Mouse (Mus musculus): ENCODE results near the gene Zcchc7.
"Not testable (repeated sequence)": the region's sequence is repeated elsewhere in the genome, so short reads cannot be mapped to it uniquely, and the experiment has no call there.

Zcchc7 gene

DNA sequence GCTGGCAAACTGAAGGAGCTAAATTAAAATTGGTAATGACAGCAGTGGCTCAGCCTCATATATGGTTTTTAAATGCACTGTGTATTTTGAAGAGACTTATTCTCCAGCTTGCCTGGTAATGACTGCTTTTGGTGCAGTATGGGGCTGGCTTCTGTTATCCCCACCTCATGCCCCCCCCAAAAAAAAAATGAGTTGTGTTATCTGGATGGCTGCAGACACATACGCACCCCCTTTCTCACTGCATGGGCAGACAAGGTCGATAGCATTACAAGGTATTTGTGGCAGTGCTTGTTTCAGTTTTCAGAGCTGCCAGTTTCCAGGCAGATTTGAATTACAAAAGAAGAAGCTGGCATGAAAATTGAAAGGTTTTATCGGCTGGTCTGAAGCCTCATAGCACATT, 162.2 kb downstream of the Zcchc7 start:
- DNase-seq = no peak

DNA sequence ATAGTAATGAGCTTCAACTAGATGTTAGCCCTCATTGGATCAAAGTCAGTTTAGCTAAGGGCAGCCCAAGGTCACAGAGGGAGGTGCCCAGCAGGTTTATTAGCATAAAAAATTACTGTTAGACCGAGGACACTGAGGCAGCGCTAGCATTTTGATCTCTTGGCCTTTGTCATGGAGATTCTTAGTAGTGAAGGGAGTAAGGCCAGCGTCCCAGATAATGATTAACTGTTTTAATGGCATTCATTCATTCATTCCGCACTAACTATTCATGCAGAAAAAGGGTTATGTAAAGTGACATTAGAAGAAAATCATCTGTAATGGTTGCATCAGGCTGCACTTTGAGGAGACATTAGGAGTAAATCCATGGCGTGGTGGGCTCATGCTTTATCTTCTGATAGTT, 165.2 kb downstream of the Zcchc7 start:
- peak; percentile 31 to 64 for DNase-seq

DNA sequence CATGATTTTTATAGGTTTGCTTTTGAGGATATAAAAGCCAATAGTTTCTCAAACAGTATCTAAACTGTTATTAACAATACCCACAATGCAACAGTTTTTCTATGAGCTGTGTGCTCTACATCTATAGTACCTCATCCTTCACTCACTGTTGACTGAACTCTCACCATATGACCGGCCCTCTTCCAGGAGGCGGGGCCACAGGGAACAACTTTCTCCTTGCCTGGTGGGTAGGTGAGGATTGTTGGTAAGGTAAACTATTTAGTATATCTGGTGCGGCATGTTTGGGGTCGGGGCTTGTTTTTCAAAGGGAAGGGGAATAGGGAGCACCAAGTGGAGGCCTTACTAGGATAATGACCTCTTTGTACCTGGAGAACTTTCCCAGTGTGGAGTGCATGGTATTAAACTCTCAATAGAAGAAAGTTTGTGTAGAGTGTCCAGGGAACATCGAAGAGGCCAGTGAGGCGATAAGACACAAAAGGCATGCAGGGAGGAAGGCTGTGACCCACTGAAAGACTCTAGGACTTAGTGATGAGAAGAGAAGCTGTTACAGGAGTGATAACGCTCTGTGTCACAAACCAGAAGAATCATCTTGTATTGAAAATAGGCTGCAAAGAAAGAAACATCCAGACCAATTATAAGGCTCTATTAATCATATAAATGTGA, 166.9 kb downstream of the Zcchc7 start:
- no peak for DNase-seq

DNA sequence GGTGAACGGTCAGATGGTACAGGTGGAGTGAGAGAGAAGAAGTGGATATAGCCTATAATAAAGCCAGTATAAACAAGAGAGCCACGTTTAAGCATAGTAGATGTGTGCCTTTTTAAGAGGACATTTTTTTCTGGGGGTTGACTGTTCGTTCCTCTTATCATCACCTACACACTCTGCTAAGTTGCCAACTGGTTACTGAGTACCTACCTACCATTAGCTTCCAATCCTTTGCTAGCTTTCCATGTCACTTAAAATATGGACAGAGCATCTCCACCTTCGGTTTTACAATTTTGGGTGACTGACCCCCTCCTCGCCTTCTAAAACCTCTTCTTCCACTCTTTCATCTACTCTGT, 167.4 kb downstream of the Zcchc7 start:
- no peak for DNase-seq

DNA sequence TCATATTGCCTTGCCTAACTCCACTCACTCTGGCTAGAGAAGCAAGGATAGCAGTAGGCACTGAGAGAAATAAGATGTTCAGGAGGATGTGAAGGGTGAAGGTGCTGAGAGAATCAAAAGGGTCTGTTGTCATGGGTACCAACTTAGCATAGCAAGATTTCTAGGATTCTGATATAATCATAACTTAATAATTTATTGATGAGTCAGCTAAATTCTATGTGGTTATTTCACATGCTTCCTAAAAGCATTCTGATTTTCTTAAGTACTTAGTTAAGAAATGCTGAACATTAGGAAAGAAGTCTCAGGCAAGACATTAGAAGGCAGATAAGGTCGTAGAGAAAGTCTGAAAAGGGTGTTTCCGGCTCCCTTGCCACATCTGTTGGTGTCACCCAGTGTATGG, 172.3 kb downstream of the Zcchc7 start:
- DNase-seq = no peak

DNA sequence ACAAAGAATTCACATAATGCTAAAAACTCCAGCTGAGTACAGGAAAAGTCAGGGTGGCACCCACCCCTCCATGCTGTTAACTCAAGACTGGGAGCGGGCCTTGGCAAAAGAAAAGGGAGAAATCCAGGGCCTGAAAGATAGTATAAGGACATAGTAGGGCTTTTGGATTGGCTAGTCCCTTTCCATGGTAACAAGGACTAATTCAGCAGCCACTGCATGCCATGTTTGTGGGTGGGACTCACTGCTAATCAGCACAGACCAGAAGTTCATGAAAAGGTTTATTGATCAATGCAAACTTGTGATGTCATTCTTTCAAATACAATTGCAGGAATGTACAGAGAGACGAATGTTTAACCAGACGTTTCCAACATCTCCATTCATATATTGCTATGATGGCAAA, 173.1 kb downstream of the Zcchc7 start:
- no peak for DNase-seq

DNA sequence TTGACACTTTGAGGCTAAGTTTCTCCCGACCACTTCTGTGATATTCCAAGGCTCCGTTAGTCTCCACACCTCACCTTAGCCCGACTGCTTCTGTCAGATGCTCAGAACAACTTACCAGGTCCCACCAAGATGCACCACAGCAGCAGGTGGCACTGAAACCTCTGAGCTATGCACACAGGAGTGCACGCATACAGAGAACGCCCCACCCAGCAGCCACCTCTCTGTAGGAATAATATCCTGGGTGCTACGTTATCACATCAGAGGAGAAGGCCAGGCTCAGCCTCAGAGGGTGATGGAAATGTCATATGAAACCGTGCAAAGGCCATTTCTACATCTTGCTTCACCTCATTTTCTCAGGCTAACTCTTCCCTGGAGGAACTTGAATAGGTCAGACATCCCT, 174.7 kb downstream of the Zcchc7 start:
- no peak for DNase-seq

DNA sequence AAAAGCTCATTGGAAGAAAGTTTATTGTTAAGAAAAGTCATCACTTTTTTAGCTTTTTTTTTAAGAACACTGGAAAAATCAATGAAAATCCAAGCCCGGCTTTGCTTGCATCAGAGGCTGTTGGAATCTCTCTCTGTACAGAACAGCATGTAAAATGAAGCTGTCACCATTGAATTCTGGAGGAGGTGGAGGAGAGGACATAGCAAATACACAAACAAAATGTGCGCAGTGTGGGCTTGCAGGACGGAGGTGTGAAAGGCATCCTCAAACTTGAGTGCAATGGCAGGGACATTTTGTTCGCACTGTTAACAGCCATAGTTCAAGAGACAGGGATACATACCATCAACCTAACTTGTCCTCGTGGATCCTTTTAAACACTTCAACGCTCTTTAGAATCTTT, 176.1 kb downstream of the Zcchc7 start:
- no peak for DNase-seq

DNA sequence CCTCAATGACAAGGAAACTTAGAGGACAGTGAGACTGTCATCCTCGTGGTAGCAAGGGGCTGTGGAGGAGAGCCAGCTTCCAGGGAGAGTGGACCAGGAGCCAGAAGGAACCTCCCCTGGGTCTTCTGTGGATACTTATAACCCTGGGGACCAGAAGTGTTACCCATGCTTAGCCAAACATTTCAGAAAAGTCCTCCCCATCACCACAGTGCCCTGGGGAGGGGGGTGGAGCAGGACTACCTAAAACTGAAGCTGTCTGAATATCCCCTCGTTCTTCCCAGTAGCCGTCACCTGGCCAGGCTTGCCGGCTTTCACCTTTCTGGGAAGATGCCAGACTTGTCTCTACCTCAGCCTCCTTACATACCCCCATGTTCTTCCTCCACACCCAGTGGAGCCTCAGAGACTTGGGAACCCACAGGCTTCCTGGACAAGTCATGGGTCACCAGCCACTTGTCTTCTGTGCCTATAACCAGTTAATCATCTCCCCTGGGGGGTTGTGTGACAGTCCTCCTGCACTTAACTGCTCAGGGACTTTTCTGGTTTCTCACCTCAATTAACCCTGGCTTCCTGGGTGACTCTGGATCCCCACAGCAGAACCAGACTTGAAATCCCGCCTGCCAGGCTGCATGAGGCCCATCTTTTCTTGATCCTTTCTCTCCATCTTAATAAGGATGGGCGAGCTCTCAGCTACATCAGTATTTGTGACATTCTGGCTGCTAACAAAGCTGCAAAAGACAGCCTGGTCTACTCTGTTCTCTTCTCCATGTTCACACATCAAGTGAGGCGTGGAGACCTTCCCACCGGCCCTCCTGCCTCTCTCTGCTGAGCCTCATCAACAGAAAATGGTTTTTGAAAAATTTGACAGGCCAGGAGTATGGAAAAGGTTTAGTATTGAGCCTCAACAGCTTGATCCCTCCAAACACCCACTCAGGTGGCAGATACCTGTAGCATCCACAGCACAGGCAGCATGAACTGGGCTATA, 183.0 kb downstream of the Zcchc7 start:
- peak in 1 of 2 experiments; percentile 16 for DNase-seq

DNA sequence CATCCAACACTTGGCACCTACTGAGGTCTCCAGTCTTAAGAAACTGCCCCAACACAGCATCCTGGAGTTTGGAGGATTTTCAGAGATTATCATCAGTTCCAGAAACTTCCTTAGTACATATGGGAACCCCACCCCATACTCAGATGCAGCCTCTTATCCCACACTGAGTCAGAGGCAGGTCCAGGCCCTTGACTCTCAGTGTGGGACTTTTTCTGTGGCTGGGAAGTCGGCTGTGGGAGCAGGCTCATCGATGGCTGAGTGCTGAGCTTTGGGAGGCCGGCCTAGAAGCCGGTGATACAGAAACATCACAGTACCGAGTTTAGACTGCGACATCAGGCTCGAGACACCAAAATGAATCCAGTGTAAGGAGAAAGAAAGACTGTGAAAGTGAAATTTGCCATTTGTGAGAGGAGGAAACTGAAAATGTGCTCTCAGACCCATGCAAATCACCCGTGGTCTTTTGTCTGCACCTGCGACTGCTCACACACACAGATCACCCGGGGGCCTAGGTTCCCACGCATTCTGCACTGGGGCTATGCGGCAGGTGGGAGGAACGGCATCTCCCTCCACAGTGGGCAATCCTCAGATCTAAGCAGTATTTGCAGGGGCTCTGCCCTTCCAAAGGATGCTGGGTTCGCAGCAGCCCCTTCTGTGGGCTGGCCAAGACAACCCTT, 184.0 kb downstream of the Zcchc7 start:
- no peak for DNase-seq

DNA sequence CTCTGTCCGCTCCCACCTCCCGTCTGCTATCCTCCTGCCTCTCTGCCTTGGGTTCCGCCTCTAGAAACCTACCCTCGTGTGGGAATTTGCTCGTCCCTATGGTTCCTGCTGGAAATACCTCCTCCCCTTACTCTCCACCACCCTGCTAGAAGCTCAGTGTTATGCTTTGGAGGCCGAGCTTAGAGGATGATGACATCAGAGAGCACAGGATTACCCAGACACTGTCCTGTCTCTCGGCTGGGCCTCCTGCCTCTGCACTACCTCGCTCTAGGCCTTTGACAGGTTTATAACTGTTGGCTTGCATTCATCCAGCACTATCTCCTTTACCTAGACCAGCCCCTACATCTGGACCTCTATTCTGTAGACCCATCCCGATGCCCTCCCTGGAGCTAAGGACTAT, 184.6 kb downstream of the Zcchc7 start:
- no peak for DNase-seq

DNA sequence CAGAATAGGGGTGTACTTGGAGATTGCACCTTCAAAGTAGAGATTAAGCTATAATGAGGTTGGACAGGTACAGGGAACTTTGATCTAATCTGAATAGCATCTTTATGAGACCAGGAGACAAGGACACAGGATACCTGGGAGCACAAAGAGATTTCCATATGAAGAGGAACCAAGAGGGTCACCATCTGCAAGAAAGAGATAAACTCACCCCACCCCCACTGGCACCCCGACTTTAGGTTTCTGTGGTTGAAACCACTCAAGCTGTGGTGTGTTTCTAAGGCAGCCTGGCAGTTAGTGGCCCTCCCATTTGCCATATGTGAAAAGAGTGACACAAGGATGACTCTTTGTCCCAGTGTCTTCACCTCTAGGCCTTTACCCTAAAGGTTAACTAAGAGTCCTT, 186.6 kb downstream of the Zcchc7 start:
- DNase-seq = no peak

DNA sequence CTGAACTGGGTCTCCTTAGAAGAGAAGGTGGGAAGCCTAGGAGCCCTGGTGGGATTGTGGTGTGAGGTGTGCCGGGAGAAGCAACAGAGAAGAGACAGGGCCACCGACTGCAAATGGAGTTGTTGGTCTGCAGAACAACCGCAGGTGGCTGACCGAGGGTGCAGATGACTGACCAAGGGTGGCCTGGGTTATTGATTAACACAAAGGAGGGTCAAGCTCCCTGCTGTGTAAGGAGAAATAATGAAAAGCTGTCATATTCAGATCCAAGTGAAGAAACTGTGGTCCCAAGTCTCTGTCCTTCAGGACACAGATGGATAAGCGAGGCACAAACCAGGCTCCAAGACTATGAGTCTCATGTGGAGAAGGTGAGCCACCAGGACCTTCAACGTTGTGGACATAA, 187.8 kb downstream of the Zcchc7 start:
- DNase-seq = peak; percentile 76 to 84

DNA sequence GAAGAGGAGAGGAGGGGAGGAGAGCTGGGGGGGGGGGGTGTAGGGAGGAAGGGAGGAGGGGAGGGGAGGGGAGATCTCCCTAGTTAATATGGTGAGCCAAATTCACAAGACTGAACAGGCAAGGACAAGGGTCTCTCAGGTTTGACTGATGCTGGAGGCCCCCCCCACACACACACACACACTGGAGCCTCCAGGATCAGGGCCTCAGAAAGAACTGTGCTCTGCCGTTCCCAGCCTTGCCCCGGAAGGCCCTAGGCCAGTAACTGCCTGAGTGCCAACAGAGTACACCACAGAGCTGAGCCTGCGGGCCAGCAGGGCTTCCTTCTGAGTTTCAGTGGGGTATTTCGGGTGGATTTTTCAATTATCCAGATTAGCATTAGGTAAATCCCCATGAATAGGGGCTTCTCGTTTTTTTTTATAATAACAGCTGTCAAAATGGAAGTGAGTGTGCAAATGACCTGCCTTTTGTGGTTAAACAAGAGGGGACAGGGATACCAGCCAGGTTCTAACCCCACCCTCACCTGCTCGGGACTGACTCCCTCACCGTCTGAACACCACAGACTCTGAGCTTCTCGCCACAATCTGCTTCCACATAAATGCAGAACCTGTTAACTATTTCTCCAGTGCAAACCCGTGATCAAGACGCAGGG, 188.9 kb downstream of the Zcchc7 start:
- peak; percentile 20 to 61 for DNase-seq

DNA sequence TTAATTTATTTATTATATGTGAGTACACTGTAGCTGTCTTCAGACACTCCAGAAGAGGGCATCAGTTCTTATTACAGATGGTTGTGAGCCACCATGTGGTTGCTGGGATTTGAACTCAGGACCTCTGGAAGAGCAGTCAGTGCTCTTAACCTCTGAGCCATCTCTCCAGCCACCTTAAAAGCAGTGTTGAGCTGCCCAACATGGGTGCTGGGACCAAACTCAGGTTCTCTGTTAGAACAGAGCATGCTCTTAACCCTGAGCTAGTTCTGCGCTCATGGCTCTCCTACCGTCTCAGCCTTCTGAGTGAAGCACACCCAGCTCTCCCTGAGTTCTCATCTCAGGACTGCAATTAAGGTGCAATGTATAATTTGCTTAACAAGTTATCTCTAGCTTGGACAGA, 190.4 kb downstream of the Zcchc7 start:
- DNase-seq = not testable (repeated sequence)

DNA sequence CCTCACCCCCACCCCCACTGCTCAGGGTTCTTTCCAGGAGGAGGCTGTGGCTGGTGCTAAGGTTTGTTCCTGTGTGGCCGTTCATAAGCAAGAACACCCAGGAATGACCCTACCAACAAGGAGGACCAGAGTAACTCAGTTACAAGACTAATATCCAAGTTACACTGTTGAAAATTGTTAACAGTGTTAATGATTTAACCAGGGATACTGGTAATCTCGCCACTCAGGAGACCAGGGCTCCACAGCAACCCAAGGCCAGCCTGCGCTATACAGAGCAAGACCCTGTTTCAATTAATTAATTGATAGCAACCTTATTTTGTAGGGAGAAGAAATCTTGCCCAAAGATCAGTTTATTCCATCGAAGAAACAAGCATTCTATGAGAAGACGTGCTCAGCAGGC, 191.8 kb downstream of the Zcchc7 start:
- no peak for DNase-seq

DNA sequence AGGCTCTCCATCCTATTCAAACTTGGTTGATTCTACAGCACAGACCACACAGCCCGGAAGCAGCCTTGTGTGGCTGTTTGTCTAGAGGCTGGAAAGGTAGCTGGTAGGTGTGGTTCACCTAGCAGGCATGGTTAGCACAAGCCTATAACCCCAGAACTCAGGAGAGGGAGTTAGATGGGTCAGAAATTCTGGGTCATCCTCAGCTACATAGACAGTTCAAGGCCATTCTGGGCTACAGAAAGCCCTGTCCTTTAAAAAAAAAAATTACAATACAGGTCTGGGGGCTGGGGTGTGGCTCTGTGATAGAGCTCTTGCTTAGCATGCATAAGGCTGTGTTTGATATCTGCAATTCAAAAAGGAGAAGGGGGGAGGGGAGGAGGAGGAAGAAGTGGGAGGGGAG, 192.6 kb downstream of the Zcchc7 start:
- DNase-seq = no peak

DNA sequence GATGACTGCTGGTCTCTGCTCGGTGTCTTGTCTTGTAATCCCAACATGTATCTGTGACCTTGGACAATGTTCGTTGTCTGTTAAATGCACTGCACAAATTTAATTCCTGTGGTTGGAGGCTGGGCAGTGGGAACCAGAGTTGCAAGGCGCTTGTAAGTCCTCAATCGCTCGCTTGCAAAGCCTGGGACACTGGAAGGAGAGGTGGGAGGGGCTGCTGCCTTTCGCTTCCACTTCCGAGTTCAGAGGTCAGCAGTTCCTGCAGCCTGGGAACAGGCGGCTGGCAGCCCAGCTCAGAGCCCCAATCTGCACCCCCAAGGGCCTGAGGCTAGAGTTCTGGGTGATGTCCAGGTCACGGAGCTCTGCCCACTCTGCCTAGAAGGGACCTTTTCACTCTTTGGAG, 197.4 kb downstream of the Zcchc7 start:
- DNase-seq = no peak

DNA sequence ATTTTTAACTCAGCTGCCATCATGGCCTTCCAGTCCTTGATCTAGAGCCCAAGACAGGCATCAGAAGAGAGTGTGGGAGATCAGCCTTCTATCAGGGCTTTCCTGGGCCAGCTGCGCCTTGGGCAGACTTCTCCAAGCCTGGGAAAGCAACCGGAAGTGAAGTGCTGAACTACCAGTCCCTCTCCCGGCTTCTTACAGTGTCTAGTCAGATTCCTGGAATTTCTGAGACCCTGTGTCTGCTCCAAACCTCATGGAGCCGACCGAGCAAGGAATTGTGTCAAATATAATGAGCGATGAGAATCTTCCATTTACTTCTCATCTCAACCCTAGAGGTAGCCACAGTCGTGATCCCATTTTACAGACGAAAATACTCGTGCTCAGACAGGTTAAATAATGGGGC, 203.1 kb downstream of the Zcchc7 start:
- no peak for DNase-seq

DNA sequence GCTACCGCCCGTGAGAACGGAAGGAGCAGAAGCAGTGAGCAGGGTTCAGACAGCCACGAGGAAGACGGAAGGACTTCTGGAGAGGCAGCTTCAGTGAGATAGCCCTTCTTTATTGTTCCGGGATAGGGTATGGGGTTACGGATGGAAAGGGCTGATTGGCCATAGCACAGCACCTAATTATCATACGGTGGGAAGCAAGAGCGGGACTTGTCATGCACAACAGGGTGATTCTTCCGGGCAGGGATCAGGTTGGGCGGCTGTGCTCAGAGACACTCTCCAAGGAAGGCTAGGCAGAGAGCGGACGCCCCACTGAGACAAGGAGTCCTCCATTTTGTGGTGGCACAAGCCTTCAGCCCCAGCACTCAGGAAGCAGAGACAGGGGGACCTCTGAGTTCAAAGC, 203.5 kb downstream of the Zcchc7 start:
- DNase-seq = no peak

DNA sequence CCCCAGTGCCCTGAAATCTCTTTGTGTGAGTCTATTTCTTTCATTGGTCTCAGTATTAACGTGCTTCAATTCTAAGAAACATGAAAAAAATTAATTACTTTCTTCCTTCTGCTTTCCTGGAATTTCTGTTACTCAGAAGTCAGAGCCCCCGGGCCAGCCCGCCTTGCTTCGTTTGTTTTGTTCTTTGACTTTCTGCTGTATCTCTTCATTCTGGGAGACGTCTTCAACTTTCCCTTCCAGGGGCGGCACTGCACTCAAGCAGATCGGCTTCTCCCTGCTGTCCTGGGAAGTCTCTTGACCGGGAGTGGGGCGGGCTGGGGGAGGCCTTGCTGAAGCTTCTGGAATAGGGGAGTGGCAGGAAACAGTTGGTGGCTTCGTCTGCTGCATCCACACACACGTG, 207.5 kb downstream of the Zcchc7 start:
- DNase-seq = peak in 1 of 2 experiments; percentile 63

DNA sequence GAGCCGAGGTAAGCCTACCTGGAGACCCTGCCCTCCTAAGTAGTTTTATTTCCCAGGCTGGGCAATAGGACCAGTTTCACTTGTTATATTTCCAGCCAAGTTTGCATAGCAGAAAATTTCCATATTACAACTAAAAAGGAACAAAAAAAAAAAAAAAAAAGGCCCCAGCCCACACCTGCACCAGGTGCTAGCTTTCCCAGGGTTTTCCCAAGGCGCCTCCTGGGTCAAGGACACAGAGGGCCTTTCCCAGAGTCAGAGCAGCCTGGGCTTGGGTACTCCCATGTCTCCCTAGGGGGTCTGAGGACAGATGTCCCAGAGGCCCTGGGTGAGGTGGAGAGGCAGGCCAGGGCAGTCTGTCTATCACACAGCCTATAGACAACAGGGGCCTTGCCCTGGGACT, 209.5 kb downstream of the Zcchc7 start:
- DNase-seq = no peak

DNA sequence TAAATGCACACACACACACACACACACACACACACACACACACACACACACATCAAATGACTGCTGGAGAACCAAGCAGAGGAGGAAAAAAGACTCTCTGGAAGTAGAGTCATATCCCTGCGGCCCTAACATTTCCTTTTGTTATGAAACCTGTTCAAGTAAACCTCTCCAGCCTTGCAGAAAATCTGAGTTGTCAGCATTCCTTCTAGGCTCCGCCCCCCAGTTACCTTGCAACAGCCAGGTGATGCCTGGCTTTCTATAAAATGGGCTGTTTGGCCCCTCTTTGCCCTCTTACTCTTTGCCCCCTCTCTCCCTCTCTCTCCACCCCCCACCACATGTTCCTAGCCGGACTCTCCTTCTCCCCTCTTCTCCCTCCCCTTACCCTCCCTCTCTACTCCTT, 210.1 kb downstream of the Zcchc7 start:
- DNase-seq = peak in 1 of 2 experiments; percentile 66
